Mouse (Mus musculus): ENCODE data around the gene Zfp580. TPM values are rescaled to one million over a fixed set of nuclear protein-coding genes. Genes with fewer than 3 reads are reported as not detected.
"Not testable (repeated sequence)": the region's sequence is repeated elsewhere in the genome, so short reads cannot be mapped to it uniquely, and the experiment has no call there.

The Zfp580 gene
- polyA plus RNA-seq, 1 experiment: 14.0 TPM

- peak overlapping the region; percentile 93 for H3K9ac ChIP-seq (ENCODE audit: low read depth, poor library complexity, severe bottlenecking)
- TF ChIP-seq EP300 (IDR thresholded peaks at IDR 0.05; ENCODE audit: insufficient read depth, low read depth, low read length) (no peak), CTCF (IDR thresholded peaks at IDR 0.05; ENCODE audit: low read depth, low read length) (no peak), POLR2A (IDR thresholded peaks at IDR 0.05; ENCODE audit: insufficient read depth, low read length) (no peak)
These were observed 11.1 kb downstream of the Zfp580 start for GRCm38 (mm10) chr7:5062360-5063001.

GRCm38 (mm10) chr7:5064886-5065285, 13.5 kb downstream of the Zfp580 start:
- no peaks in the 10 kb centered on the region for H3K9me3 ChIP-seq (replicated peaks; ENCODE audit: control insufficient read depth, insufficient read depth, low read length, poor library complexity, severe bottlenecking)
- H3K36me3 ChIP-seq (ENCODE audit: control insufficient read depth, insufficient read depth, low read length, poor library complexity, severe bottlenecking): peaks cover 30% of the 10 kb centered on the region
- H3K9ac ChIP-seq (ENCODE audit: low read depth, poor library complexity, severe bottlenecking): peak overlapping the region; percentile 93
- TF ChIP-seq CTCF (IDR thresholded peaks at IDR 0.05; ENCODE audit: low read depth, low read length) (no peak), EP300 (IDR thresholded peaks at IDR 0.05; ENCODE audit: insufficient read depth, low read depth, low read length) (no peak), POLR2A (IDR thresholded peaks at IDR 0.05; ENCODE audit: insufficient read depth, low read length) (no peak)
- H3K27ac ChIP-seq (ENCODE audit: insufficient read depth, low read length): no peak overlapping the region
- no peaks in the 10 kb centered on the region for H3K27me3 ChIP-seq (ENCODE audit: control insufficient read depth, insufficient read depth, low read length, poor library complexity, severe bottlenecking)
- no peak overlapping the region for H3K4me3 ChIP-seq (ENCODE audit: low read depth, low read length)
- peaks cover 4% of the 10 kb centered on the region for H3K4me1 ChIP-seq (ENCODE audit: control insufficient read depth, insufficient read depth, low read length)

More at GRCm38 (mm10) chr7:5062360-5063001, 11.1 kb downstream of the Zfp580 start:
- Histone ChIP-seq H3K9me3 (replicated peaks; ENCODE audit: control insufficient read depth, insufficient read depth, low read length, poor library complexity, severe bottlenecking) (no peaks in the 10 kb centered on the region), H3K27me3 (ENCODE audit: control insufficient read depth, insufficient read depth, low read length, poor library complexity, severe bottlenecking) (no peaks in the 10 kb centered on the region), H3K36me3 (ENCODE audit: control insufficient read depth, insufficient read depth, low read length, poor library complexity, severe bottlenecking) (peaks cover 6% of the 10 kb centered on the region), H3K27ac (ENCODE audit: insufficient read depth, low read length) (peak overlapping the region; percentile 55), H3K4me1 (ENCODE audit: control insufficient read depth, insufficient read depth, low read length) (peaks cover 8% of the 10 kb centered on the region), H3K4me3 (ENCODE audit: low read depth, low read length) (peak overlapping the region; percentile 81)

GRCm38 (mm10) chr7:5073586-5073985, 22.2 kb downstream of the Zfp580 start:
- Histone ChIP-seq H3K9ac (ENCODE audit: low read depth, poor library complexity, severe bottlenecking) (no peak overlapping the region), H3K4me1 (ENCODE audit: control insufficient read depth, insufficient read depth, low read length) (no peaks in the 10 kb centered on the region), H3K4me3 (ENCODE audit: low read depth, low read length) (no peak overlapping the region), H3K27me3 (ENCODE audit: control insufficient read depth, insufficient read depth, low read length, poor library complexity, severe bottlenecking) (no peaks in the 10 kb centered on the region), H3K36me3 (ENCODE audit: control insufficient read depth, insufficient read depth, low read length, poor library complexity, severe bottlenecking) (peaks cover 96% of the 10 kb centered on the region), H3K27ac (ENCODE audit: insufficient read depth, low read length) (peak overlapping the region; percentile 38; the same call in 1 of the 2 replicates), H3K9me3 (replicated peaks; ENCODE audit: control insufficient read depth, insufficient read depth, low read length, poor library complexity, severe bottlenecking) (no peaks in the 10 kb centered on the region)
- TF ChIP-seq EP300 (IDR thresholded peaks at IDR 0.05; ENCODE audit: insufficient read depth, low read depth, low read length) (no peak), CTCF (IDR thresholded peaks at IDR 0.05; ENCODE audit: low read depth, low read length) (no peak), POLR2A (IDR thresholded peaks at IDR 0.05; ENCODE audit: insufficient read depth, low read length) (no peak)

GRCm38 (mm10) chr7:5074984-5075383, 23.6 kb downstream of the Zfp580 start:
- no peak overlapping the region for H3K27ac ChIP-seq (ENCODE audit: insufficient read depth, low read length)
- H3K4me1 ChIP-seq (ENCODE audit: control insufficient read depth, insufficient read depth, low read length): no peaks in the 10 kb centered on the region
- H3K9me3 ChIP-seq (replicated peaks; ENCODE audit: control insufficient read depth, insufficient read depth, low read length, poor library complexity, severe bottlenecking): no peaks in the 10 kb centered on the region
- peaks cover 85% of the 10 kb centered on the region for H3K36me3 ChIP-seq (ENCODE audit: control insufficient read depth, insufficient read depth, low read length, poor library complexity, severe bottlenecking)
- no peak for TF ChIP-seq POLR2A (IDR thresholded peaks at IDR 0.05; ENCODE audit: insufficient read depth, low read length)
- TF ChIP-seq CTCF (IDR thresholded peaks at IDR 0.05; ENCODE audit: low read depth, low read length): no peak
- no peak for TF ChIP-seq EP300 (IDR thresholded peaks at IDR 0.05; ENCODE audit: insufficient read depth, low read depth, low read length)
- no peak overlapping the region for H3K9ac ChIP-seq (ENCODE audit: low read depth, poor library complexity, severe bottlenecking)
- H3K27me3 ChIP-seq (ENCODE audit: control insufficient read depth, insufficient read depth, low read length, poor library complexity, severe bottlenecking): no peaks in the 10 kb centered on the region
- no peak overlapping the region for H3K4me3 ChIP-seq (ENCODE audit: low read depth, low read length)

- no peak for TF ChIP-seq EP300 (IDR thresholded peaks at IDR 0.05; ENCODE audit: insufficient read depth, low read depth, low read length)
- no peak for TF ChIP-seq CTCF (IDR thresholded peaks at IDR 0.05; ENCODE audit: low read depth, low read length)
- no peak for TF ChIP-seq POLR2A (IDR thresholded peaks at IDR 0.05; ENCODE audit: insufficient read depth, low read length)
These were observed 25.6 kb downstream of the Zfp580 start for GRCm38 (mm10) chr7:5076931-5077330.

GRCm38 (mm10) chr7:5079365-5080009, 28.1 kb downstream of the Zfp580 start:
- Histone ChIP-seq H3K9ac (ENCODE audit: low read depth, poor library complexity, severe bottlenecking) (0 out of 2 replicates have a peak overlapping the region, but pooled peaks have one; percentile 35), H3K36me3 (ENCODE audit: control insufficient read depth, insufficient read depth, low read length, poor library complexity, severe bottlenecking) (peaks cover 44% of the 10 kb centered on the region), H3K4me3 (ENCODE audit: low read depth, low read length) (peak overlapping the region; percentile 63)
- H3K4me1 ChIP-seq (ENCODE audit: control insufficient read depth, insufficient read depth, low read length); H3K27ac ChIP-seq (ENCODE audit: insufficient read depth, low read length); H3K9me3 ChIP-seq (replicated peaks; ENCODE audit: control insufficient read depth, insufficient read depth, low read length, poor library complexity, severe bottlenecking); H3K27me3 ChIP-seq (ENCODE audit: control insufficient read depth, insufficient read depth, low read length, poor library complexity, severe bottlenecking): not testable (repeated sequence)

More at GRCm38 (mm10) chr7:5076931-5077330, 25.6 kb downstream of the Zfp580 start:
- no peaks in the 10 kb centered on the region for H3K4me1 ChIP-seq (ENCODE audit: control insufficient read depth, insufficient read depth, low read length)
- H3K9me3 ChIP-seq (replicated peaks; ENCODE audit: control insufficient read depth, insufficient read depth, low read length, poor library complexity, severe bottlenecking): no peaks in the 10 kb centered on the region
- no peaks in the 10 kb centered on the region for H3K27me3 ChIP-seq (ENCODE audit: control insufficient read depth, insufficient read depth, low read length, poor library complexity, severe bottlenecking)
- peaks cover 66% of the 10 kb centered on the region for H3K36me3 ChIP-seq (ENCODE audit: control insufficient read depth, insufficient read depth, low read length, poor library complexity, severe bottlenecking)
- no peak overlapping the region for H3K9ac ChIP-seq (ENCODE audit: low read depth, poor library complexity, severe bottlenecking)
- peak overlapping the region; percentile 74; the same call in 1 of the 2 replicates for H3K27ac ChIP-seq (ENCODE audit: insufficient read depth, low read length)
- H3K4me3 ChIP-seq (ENCODE audit: low read depth, low read length): no peak overlapping the region
